Mouse (Mus musculus) spleen, postnatal 36 days (tissue): Measurements from ENCODE around the gene Gls2.
"Not testable (repeated sequence)": the region's sequence is repeated elsewhere in the genome, so short reads cannot be mapped to it uniquely, and the experiment has no call there.

Experiments
- DNase-seq, 2 experiments: peaks; one replicate each; pipeline ENCODE4 v3.0.0; 2022; ENCODE audit warnings: low spot score in 2 of 2, mixed read lengths in 1 of 2

Gls2 gene

GRCm38 (mm10) chr10:128194024-128194550 is at the start of gene Gls2:
Gene Gls2 (plus strand): TSS chr10:128194457.
- DNase-seq = peak; percentile 85 to 91

GRCm38 (mm10) chr10:128144961-128145360 is 49.3 kb upstream of the Gls2 start:
- no peak for DNase-seq

- no peak for DNase-seq
Observed at GRCm38 (mm10) chr10:128148789-128149365, 45.4 kb upstream of the Gls2 start.

- peak; percentile 54 to 60 for DNase-seq
Observed at GRCm38 (mm10) chr10:128149592-128149991, 44.7 kb upstream of the Gls2 start.

GRCm38 (mm10) chr10:128150941-128151340 is 43.3 kb upstream of the Gls2 start:
- no peak for DNase-seq

- no peak for DNase-seq
Observed at GRCm38 (mm10) chr10:128153978-128154377, 40.3 kb upstream of the Gls2 start.

- DNase-seq = not testable (repeated sequence)
Observed at GRCm38 (mm10) chr10:128165726-128166125, 28.5 kb upstream of the Gls2 start.

GRCm38 (mm10) chr10:128167091-128167490 is 27.2 kb upstream of the Gls2 start:
- DNase-seq = no peak

GRCm38 (mm10) chr10:128171348-128171747 is 22.9 kb upstream of the Gls2 start:
- DNase-seq = not testable (repeated sequence)

GRCm38 (mm10) chr10:128175302-128175701 is 19.0 kb upstream of the Gls2 start:
- no peak for DNase-seq

GRCm38 (mm10) chr10:128175996-128176755 is 18.1 kb upstream of the Gls2 start:
- peak; percentile 74 to 76 for DNase-seq

- DNase-seq = no peak
Observed at GRCm38 (mm10) chr10:128177316-128177715, 16.9 kb upstream of the Gls2 start.

- no peak for DNase-seq
Observed at GRCm38 (mm10) chr10:128179989-128180388, 14.3 kb upstream of the Gls2 start, which contains the start of gene Rbms2. Gene Rbms2 (minus strand): TSS chr10:128180297.

- no peak for DNase-seq
Observed at GRCm38 (mm10) chr10:128184296-128184695, 10.0 kb upstream of the Gls2 start.

GRCm38 (mm10) chr10:128185277-128185940 is 8.8 kb upstream of the Gls2 start:
- DNase-seq = no peak

- DNase-seq = peak; percentile 58 to 71
Observed at GRCm38 (mm10) chr10:128185959-128186358, 8.3 kb upstream of the Gls2 start.

GRCm38 (mm10) chr10:128187181-128187605 is 7.1 kb upstream of the Gls2 start:
- DNase-seq = peak; percentile 24 to 46

- peak; percentile 54 to 67 for DNase-seq
Observed at GRCm38 (mm10) chr10:128188242-128188877, 5.9 kb upstream of the Gls2 start.

- no peak for DNase-seq
Observed at GRCm38 (mm10) chr10:128191472-128191871, 2.8 kb upstream of the Gls2 start.

- not testable (repeated sequence) for DNase-seq
Observed at GRCm38 (mm10) chr10:128192030-128192766, 2.1 kb upstream of the Gls2 start.

- DNase-seq = no peak
Observed at GRCm38 (mm10) chr10:128193113-128193512, 1.1 kb upstream of the Gls2 start.
